ENCODE assay signal across 8 mouse cellular contexts in genomic region chr16:45953394-45953793, GRCm38 (mm10). TPM values are rescaled to one million over a fixed set of nuclear protein-coding genes. Genes with fewer than 3 reads are reported as not detected.
DNase-seq lines count a peak whose midpoint lies in the region; ATAC-seq and TF ChIP-seq lines count a peak whose summit lies in the region.

Gene Phldb2 (minus strand): TSS chr16:45953598.

- H3K9ac ChIP-seq in midbrain, embryonic 11.5 days (ENCODE audit: low read length) = no peak within 1 kb of the TSS
- H3K9ac ChIP-seq in midbrain, embryonic 14.5 days (replicated peaks; ENCODE audit: low read length) = no peak within 1 kb of the TSS
- H3K9ac ChIP-seq in neural tube, embryonic 13.5 days = no peak within 1 kb of the TSS

- TF ChIP-seq CTCF in kidney, adult 2 months (conservative IDR thresholded peaks at IDR 0.05; ENCODE audit: insufficient read depth, insufficient read length, low read depth, low read length) = no peak

- H3K4me3 ChIP-seq in midbrain, embryonic 11.5 days (ENCODE audit: low read depth, low read length) = no peak within 1 kb of the TSS
- no peak within 1 kb of the TSS for H3K4me3 ChIP-seq in midbrain, embryonic 14.5 days (replicated peaks; ENCODE audit: low read depth, low read length)
- peak within 1 kb of the TSS; percentile 66 for H3K4me3 ChIP-seq in kidney, adult 2 months (ENCODE audit: insufficient read depth, low read depth, low read length)
- H3K4me3 ChIP-seq in neural tube, embryonic 13.5 days = no peak within 1 kb of the TSS

- H3K27me3 ChIP-seq in midbrain, embryonic 11.5 days (ENCODE audit: control insufficient read depth, insufficient read depth, low read length) = no peaks in the 10 kb centered on the region
- H3K27me3 ChIP-seq in midbrain, embryonic 14.5 days (ENCODE audit: control insufficient read depth, insufficient read depth, low read length) = no peaks in the 10 kb centered on the region
- H3K27me3 ChIP-seq in kidney, adult 2 months (replicated peaks; ENCODE audit: control insufficient read depth, insufficient read depth, low read length) = no peaks in the 10 kb centered on the region
- no peaks in the 10 kb centered on the region for H3K27me3 ChIP-seq in neural tube, embryonic 13.5 days

- H3K27ac ChIP-seq in midbrain, embryonic 11.5 days (ENCODE audit: low read depth, low read length) = no peak within 1 kb of the TSS
- no peak within 1 kb of the TSS for H3K27ac ChIP-seq in midbrain, embryonic 14.5 days (replicated peaks; ENCODE audit: low read depth, low read length)
- peak within 1 kb of the TSS; percentile 100 for H3K27ac ChIP-seq in kidney, adult 2 months (ENCODE audit: insufficient read depth, low read depth, low read length)
- no peak within 1 kb of the TSS for H3K27ac ChIP-seq in neural tube, embryonic 13.5 days (replicated peaks)

- H3K4me2 ChIP-seq in midbrain, embryonic 11.5 days = no peak within 1 kb of the TSS
- H3K4me2 ChIP-seq in midbrain, embryonic 14.5 days (ENCODE audit: low read length) = no peak within 1 kb of the TSS
- no peak within 1 kb of the TSS for H3K4me2 ChIP-seq in neural tube, embryonic 13.5 days

- no peak for TF ChIP-seq POLR2A in kidney, adult 2 months (IDR thresholded peaks at IDR 0.05; ENCODE audit: low read depth, low read length)

- H3K36me3 ChIP-seq in midbrain, embryonic 11.5 days (ENCODE audit: control insufficient read depth, insufficient read depth, low read length) = no peaks in the 10 kb centered on the region
- no peaks in the 10 kb centered on the region for H3K36me3 ChIP-seq in midbrain, embryonic 14.5 days (ENCODE audit: control insufficient read depth, insufficient read depth, low read length)
- peaks cover under 1% of the 10 kb centered on the region; the same call in 1 of the 2 replicates for H3K36me3 ChIP-seq in kidney, adult 2 months (ENCODE audit: control insufficient read depth, insufficient read depth, low read length)
- H3K36me3 ChIP-seq in neural tube, embryonic 13.5 days = no peaks in the 10 kb centered on the region

- no peak for ATAC-seq in midbrain, embryonic 11.5 days (ENCODE audit: low FRiP score)
- ATAC-seq in midbrain, embryonic 14.5 days (ENCODE audit: low FRiP score, low TSS enrichment) = no peak
- ATAC-seq in neural tube, embryonic 13.5 days (ENCODE audit: low read depth) = no peak

- 91% methylated on average over 4 of the region's 4 CpGs for WGBS in midbrain, embryonic 11.5 days
- 91% methylated on average over 4 of the region's 4 CpGs for WGBS in midbrain, embryonic 14.5 days
- WGBS in kidney, adult 2 months = 51% methylated on average over 4 of the region's 4 CpGs
- WGBS in neural tube, embryonic 13.5 days = 88% methylated on average over 4 of the region's 4 CpGs

- DNase-seq in midbrain, embryonic 11.5 days (ENCODE audit: low spot score, missing footprints) = no peak
- no peak for DNase-seq in midbrain, embryonic 14.5 days
- DNase-seq in gonadal fat pad, adult 2 months (ENCODE audit: low read depth) = no peak
- peak; percentile 64 for DNase-seq in kidney, adult 2 months
- DNase-seq in testis, postnatal 10 days (ENCODE audit: low spot score) = no peak
- DNase-seq in ovary, adult 18-20 months (ENCODE audit: low spot score) = no peak
- no peak for DNase-seq in embryo, embryonic 10.5 days (ENCODE audit: low spot score)

- H3K4me1 ChIP-seq in midbrain, embryonic 11.5 days (ENCODE audit: control insufficient read depth, insufficient read depth, low read length) = no peaks in the 10 kb centered on the region
- no peaks in the 10 kb centered on the region for H3K4me1 ChIP-seq in midbrain, embryonic 14.5 days (ENCODE audit: control insufficient read depth, insufficient read depth, low read length)
- H3K4me1 ChIP-seq in kidney, adult 2 months (ENCODE audit: control insufficient read depth, insufficient read depth, low read length) = peaks cover 11% of the 10 kb centered on the region
- H3K4me1 ChIP-seq in neural tube, embryonic 13.5 days (replicated peaks) = no peaks in the 10 kb centered on the region

- no peaks in the 10 kb centered on the region for H3K9me3 ChIP-seq in midbrain, embryonic 11.5 days (ENCODE audit: control insufficient read depth, low read length)
- H3K9me3 ChIP-seq in midbrain, embryonic 14.5 days (ENCODE audit: control insufficient read depth, low read length) = no peaks in the 10 kb centered on the region
- H3K9me3 ChIP-seq in neural tube, embryonic 13.5 days = no peaks in the 10 kb centered on the region

RNA-seq across cellular contexts. Expression of gene Phldb2, which starts in this region (rescaled TPM):
- polyA plus RNA-seq in midbrain, embryonic 11.5 days (2014; fragmentation: Nextera tagmentation; extraction: Ambion mirVana) = 28.2 and 29.0 TPM in 2 replicates
- 4.0 and 6.4 TPM in 2 replicates for polyA plus RNA-seq in midbrain, embryonic 14.5 days (2014; fragmentation: Nextera tagmentation; extraction: Ambion mirVana)
- 9.6 and 11.4 TPM in 2 replicates for polyA plus RNA-seq in gonadal fat pad, adult 2 months (2012; rRNA removed)
- 55.4 and 73.5 TPM in 2 replicates for polyA plus RNA-seq in kidney, adult 2 months (2012; rRNA removed)
- polyA plus RNA-seq in neural tube, embryonic 13.5 days (2015; fragmentation: Nextera tagmentation; extraction: Ambion mirVana) = 14.6 and 16.1 TPM in 2 replicates
